Mouse (Mus musculus): Measurements from ENCODE around the gene Rab30.

Rab30 gene

GRCm38 (mm10) chr7:92870161-92870560 lies 128.8 kb downstream of the Rab30 start:
- no peak for DNase-seq

GRCm38 (mm10) chr7:92871596-92871995 lies 130.2 kb downstream of the Rab30 start:
- no peak for DNase-seq

DNA sequence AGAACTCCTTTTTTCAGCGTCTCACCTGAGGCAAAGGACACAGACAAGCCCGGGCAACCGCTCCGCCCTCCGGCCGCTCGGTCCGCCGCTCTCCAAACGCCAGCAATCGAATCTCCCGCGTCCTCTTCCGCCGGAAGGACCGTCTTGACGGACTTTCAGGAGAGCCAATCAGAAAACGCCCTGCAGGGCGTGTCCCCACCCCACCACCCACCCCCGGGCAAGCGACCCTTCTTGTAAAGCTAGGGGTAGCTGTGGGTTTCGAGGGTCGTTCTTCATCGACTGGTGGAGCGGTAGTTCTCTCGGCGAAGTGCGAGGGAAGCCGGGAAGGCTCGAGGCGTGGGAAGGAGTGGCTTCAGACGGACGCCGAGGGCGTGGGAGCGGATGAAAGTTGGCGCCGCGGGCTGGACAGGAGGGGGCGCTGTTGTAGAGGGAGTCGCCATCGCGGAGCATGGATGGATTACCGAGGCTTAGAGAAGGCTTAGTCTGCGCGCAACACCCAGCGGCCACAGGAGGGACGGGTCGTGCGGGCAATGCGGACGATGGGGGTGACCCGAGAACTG lies 132.8 kb downstream of the Rab30 start, which contains the start of the genes Ddias and Prcp:
TSS of gene Ddias (minus strand) at position 132 of the 560 bp plus-strand sequence.
TSS of gene Prcp (plus strand) at position 355 of the 560 bp plus-strand sequence.
- peak; percentile 100 for DNase-seq

DNA sequence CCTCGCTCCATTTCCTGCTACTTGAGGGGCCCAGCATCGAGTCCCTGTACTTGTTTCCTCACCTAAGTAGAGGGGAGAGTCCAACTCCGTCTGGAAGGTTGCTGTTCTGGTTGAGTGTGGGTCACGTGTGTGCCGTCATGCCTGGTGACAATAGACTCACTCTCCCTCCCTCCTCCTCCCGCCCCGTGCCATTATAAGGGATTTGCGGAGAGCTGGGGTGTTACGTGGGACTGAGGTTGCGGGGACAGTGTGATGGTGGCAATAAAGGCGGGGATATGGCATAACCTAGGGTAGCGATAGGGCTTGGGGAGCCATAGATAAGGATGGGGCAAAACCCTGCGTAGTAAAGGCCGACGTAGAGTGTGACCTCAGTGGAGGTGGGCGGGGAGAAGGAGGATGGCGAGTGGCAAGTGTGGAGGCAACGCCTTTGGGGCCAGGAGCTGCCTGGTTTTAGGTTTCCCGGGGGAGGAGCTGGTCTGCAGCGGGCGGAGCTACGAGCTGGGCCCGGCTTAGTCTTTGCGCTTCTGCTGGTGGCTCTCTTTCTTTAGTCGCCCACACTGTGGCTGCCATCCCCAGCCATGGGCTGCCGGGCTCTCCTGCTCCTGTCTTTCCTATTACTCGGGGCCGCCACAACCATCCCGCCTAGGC lies 133.5 kb downstream of the Rab30 start:
- DNase-seq, result peak; percentile 99

DNA sequence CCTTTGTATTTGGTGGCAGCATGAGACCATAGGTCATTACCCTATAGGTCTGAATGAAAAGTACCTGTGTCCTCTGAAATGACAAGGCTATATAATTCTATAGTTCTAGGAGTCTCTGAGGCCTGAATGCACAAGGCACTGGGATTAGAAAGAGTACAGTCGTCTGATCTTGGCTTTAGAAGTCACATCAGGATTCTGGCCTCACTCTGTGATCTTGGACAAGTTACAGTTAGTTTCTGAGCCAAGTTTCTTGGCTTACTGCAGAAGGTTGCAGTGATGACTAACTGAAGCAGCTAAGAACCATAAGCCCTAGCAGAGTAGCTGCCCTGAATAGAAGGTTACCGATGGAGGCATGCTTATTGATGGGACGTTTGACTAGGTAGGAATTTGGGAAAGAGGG lies 134.7 kb downstream of the Rab30 start:
- no peak for DNase-seq

GRCm38 (mm10) chr7:92876538-92876937 lies 135.1 kb downstream of the Rab30 start:
- DNase-seq, result no peak

GRCm38 (mm10) chr7:92878575-92879285 lies 137.3 kb downstream of the Rab30 start:
- DNase-seq, result peak; percentile 95

DNA sequence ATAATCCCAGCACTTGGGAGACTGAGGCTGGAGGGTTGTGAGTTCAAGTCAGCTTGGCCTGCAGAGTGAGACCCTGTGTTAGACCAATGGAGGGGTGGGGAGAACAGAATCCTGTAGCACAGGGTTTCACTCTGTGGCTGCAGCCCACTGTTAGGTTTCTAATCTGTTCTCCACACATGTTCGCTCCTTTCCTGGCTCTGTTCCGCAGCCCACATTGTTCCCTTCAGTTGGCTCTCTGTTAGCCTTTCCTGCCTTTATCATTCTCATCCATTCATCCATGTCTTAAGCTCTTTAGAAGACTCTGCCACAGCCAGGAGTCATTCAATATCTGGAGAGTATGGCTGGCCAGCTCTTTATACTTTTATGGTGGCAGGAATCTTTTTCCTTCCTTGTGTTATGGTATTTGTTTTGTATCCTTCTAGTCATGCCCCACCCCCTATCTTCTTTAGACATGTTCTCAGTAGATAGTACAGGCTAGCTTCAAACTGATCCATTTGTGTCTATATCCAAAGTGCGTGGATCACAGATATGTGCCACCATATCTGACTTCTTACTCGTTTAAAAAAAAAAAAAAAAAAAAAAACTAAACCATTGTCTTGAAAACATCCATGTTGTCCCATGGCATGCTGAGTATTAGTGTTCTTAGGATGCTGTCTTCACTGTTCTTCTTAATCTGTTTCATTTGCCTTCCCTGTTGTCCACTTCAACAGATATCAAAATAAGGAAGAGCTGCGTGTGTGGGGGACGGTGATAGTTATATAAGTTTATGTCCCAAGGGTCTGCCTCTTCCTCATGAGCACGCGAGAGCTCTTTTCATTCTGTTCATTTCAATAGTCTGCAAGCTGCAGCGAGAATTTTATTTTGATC lies 142.7 kb downstream of the Rab30 start:
- DNase-seq, result peak; percentile 90

GRCm38 (mm10) chr7:92884998-92885660 lies 143.7 kb downstream of the Rab30 start:
- no peak for DNase-seq

GRCm38 (mm10) chr7:92886801-92887200 lies 145.4 kb downstream of the Rab30 start:
- no peak for DNase-seq

DNA sequence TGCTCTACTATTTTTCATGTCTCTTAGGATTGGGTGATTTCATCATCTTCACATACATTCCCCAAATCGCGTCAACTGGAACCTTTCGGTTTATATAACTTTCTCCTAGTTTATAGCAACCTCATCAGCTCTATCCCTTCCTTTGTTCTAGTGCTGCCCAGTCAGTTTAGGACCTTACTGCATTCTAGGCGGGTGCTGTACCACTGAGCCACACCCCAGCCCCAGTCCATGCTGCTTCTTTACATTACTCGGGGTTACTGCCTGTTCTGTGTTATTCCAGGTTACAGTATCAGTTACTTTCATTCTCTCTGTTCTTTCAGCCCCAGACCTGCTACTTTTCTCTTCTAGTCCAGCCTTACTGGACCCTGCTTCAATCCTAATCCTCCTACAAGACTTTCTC lies 145.8 kb downstream of the Rab30 start:
- no peak for DNase-seq

GRCm38 (mm10) chr7:92890211-92890610 lies 148.8 kb downstream of the Rab30 start:
- DNase-seq, result no peak

GRCm38 (mm10) chr7:92890618-92891230 lies 149.3 kb downstream of the Rab30 start:
- peak; percentile 92 for DNase-seq

DNA sequence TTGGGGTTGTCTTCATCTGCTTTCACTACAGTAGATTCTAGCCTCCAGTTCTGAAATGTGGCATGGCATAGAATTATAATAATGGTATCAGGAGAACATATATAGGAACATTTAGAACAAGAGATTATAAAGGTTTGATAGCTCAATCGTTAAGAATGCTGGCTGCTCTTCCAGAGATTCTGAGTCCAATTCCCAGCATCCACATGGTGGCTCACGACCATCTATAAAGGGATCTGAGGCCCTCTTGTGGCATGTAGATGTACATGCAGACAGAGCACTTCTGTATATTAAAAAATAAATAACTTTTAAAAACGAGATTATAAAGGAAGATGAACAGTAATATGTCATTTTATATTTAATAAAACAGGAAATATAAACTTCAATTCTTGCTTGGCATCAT lies 152.1 kb downstream of the Rab30 start:
- no peak for DNase-seq
